Mouse (Mus musculus): ENCODE measurements around the gene Gm49395. TPM values are rescaled to one million over a fixed set of nuclear protein-coding genes. Genes with fewer than 3 reads are reported as not detected.

Gene Gm49395
- polyA plus RNA-seq, 1 experiment = 9.0 TPM

DNA sequence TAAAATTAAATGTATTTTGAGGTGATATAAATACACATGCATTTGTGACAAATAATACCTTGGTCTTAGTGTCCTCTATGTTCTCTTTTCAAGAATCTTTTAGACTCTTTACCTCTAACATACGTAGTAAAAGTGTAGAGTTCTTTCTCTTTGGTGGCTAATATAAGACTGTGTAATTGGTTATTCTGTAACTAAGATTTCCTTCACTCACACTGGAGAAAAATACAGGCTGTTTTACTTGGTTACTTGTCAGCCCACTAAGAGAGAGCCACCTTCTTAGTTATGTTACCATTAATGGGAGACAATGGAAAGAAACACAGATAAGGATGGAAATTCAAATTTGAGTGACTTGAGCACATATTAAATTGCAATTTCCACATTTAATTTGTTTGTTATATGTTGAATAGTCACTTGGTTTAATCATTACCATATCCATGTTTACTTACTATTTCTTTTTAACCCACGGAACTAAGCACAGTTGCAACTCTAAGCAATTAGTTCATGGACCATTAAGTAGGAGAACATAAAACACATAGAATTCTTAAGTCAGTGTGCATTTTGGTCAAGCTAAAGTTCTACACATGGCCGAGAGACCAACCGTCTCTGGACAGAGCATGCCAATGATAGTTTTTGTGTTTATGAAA is 34.3 kb downstream of the Gm49395 start:
- no peak overlapping the region for H3K27ac ChIP-seq (ENCODE audit: insufficient read depth, low read depth, low read length)
- WGBS = 78% methylated on average over 4 of the region's 4 CpGs
- no peaks in the 10 kb centered on the region for H3K27me3 ChIP-seq (ENCODE audit: control insufficient read depth, insufficient read depth, low read length)
- no peaks in the 10 kb centered on the region for H3K36me3 ChIP-seq (ENCODE audit: control insufficient read depth, insufficient read depth, low read length)
- H3K4me3 ChIP-seq (ENCODE audit: low read depth, low read length) = no peak overlapping the region
- TF ChIP-seq POLR2A (IDR thresholded peaks at IDR 0.05; ENCODE audit: low read depth, low read length) (no peak), CTCF (IDR thresholded peaks at IDR 0.05; ENCODE audit: extremely low read depth, insufficient read length, insufficient replicate concordance, low read depth, low read length) (no peak)
- H3K4me1 ChIP-seq (ENCODE audit: control insufficient read depth, insufficient read depth, insufficient read length, low read length) = no peaks in the 10 kb centered on the region

DNA sequence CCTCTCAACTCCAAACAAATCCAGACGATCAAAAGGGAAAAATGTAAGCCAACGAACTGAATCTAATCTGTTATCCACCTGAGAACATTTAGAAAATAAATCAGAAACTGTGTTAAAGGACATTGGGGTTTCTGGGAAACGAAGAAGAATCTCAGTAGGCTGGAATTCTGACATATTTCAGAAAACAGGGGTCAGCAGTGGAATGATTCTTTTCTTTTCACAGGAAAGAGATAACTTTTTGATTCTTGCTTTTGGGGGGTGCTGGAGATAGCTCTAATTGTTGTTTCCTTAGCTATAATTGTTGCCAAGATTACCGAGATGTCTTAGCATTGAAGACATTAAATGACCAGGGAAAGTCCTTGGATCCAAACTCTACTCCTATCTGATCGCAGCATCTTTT is 44.2 kb downstream of the Gm49395 start:
- no peaks in the 10 kb centered on the region for H3K27me3 ChIP-seq (ENCODE audit: control insufficient read depth, insufficient read depth, low read length)
- no peak overlapping the region for H3K4me3 ChIP-seq (ENCODE audit: low read depth, low read length)
- H3K4me1 ChIP-seq (ENCODE audit: control insufficient read depth, insufficient read depth, insufficient read length, low read length) = no peaks in the 10 kb centered on the region
- TF ChIP-seq CTCF (IDR thresholded peaks at IDR 0.05; ENCODE audit: extremely low read depth, insufficient read length, insufficient replicate concordance, low read depth, low read length) (no peak), POLR2A (IDR thresholded peaks at IDR 0.05; ENCODE audit: low read depth, low read length) (no peak)
- H3K36me3 ChIP-seq (ENCODE audit: control insufficient read depth, insufficient read depth, low read length) = no peaks in the 10 kb centered on the region
- WGBS = 78% methylated on average over 5 of the region's 5 CpGs
- H3K27ac ChIP-seq (ENCODE audit: insufficient read depth, low read depth, low read length) = no peak overlapping the region

DNA sequence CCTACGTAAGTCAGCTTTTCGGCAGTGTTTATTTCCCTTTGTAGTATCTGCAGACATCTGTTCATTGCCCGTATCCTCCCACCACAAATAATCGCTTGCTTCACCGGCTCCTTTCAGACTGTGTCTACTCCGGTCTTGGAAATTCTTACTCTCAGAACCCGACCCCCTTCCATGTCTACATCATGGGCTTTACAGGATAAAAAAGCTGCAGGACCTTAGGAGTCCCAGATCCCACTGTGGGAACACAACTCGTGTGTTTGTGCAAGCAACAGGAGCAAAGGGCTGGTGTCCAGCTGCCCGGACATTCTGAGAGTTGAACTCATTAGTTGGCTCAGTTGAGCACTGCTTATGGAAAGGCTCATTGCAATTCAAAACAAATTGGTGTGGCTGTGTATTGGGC is 46.9 kb downstream of the Gm49395 start:
- H3K27ac ChIP-seq (ENCODE audit: insufficient read depth, low read depth, low read length) = peak overlapping the region; percentile 53; the same call in 1 of the 2 replicates

DNA sequence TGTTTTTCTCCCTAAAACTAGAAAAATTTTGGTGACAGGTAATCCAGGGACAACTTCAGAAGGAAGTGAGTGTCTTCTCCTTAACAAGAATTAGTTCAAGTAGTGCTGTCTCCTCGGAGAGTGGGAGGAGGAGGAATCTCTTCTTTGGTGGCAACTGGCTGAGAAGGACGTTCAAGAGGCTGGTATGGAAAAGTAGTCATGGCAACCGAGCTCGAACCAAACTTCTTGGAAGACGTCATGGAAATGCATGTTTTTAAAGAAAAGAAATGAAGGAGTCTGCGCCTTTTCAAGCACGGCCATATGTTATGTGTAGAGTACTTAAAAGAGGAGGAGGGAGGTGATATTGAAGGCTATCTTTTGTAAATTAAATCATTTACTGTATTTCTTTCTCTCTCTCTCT is 49.2 kb downstream of the Gm49395 start:
- TF ChIP-seq CTCF (IDR thresholded peaks at IDR 0.05; ENCODE audit: extremely low read depth, insufficient read length, insufficient replicate concordance, low read depth, low read length) (no peak), POLR2A (IDR thresholded peaks at IDR 0.05; ENCODE audit: low read depth, low read length) (no peak)
- WGBS = 86% methylated on average over 7 of the region's 7 CpGs
- Histone ChIP-seq H3K27me3 (ENCODE audit: control insufficient read depth, insufficient read depth, low read length) (no peaks in the 10 kb centered on the region), H3K4me1 (ENCODE audit: control insufficient read depth, insufficient read depth, insufficient read length, low read length) (no peaks in the 10 kb centered on the region), H3K27ac (ENCODE audit: insufficient read depth, low read depth, low read length) (no peak overlapping the region), H3K4me3 (ENCODE audit: low read depth, low read length) (no peak overlapping the region), H3K36me3 (ENCODE audit: control insufficient read depth, insufficient read depth, low read length) (no peaks in the 10 kb centered on the region)

More for the DNA sequence above, 46.9 kb downstream of the Gm49395 start:
- TF ChIP-seq CTCF (IDR thresholded peaks at IDR 0.05; ENCODE audit: extremely low read depth, insufficient read length, insufficient replicate concordance, low read depth, low read length) = no peak
- TF ChIP-seq POLR2A (IDR thresholded peaks at IDR 0.05; ENCODE audit: low read depth, low read length) = no peak
- Histone ChIP-seq H3K27me3 (ENCODE audit: control insufficient read depth, insufficient read depth, low read length) (no peaks in the 10 kb centered on the region), H3K36me3 (ENCODE audit: control insufficient read depth, insufficient read depth, low read length) (no peaks in the 10 kb centered on the region), H3K4me1 (ENCODE audit: control insufficient read depth, insufficient read depth, insufficient read length, low read length) (no peaks in the 10 kb centered on the region), H3K4me3 (ENCODE audit: low read depth, low read length) (no peak overlapping the region)
- 61% methylated on average over 9 of the region's 9 CpGs for WGBS

DNA sequence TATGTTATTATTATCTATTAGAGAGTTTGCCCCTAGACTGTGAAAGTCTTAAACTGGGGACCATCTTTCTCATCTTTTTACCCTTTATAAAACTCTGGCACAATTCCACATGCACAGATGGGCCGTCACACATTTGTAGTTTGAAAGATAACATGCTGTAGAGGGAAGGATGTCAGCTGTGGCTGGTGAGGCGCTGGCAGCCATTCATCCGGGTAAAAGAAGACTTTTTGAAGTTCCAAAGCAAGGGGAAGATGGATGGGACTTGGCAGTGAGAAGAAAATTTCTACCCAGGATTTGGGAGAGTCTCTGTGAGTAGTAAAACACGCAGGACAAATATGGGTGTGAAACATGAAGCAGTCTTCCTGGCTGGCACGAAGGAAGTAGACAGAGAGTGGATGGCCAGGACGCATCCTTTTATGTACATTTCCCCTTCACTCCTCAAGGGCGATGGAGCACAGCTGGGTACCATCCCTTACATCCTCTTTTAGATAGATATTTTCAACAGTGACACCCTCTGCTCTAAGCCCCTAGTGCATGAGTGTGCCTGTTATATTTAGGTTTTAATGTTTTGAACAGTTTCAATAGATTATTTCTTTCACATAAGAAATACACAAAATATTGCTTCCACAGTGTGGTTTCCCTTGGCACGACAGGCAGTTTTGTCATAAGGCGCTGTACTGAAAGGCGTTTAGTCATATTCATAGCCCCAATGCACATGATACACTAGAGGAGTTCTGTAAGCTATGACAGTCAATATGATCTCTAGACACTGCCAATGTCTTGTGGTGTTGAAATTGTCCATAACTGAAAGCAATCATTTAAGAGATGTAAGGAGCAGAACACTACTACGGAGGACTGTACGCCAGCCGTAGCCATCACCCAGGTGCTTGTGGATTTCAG is 50.8 kb downstream of the Gm49395 start:
- Histone ChIP-seq H3K4me1 (ENCODE audit: control insufficient read depth, insufficient read depth, insufficient read length, low read length) (no peaks in the 10 kb centered on the region), H3K36me3 (ENCODE audit: control insufficient read depth, insufficient read depth, low read length) (no peaks in the 10 kb centered on the region), H3K4me3 (ENCODE audit: low read depth, low read length) (no peak overlapping the region), H3K27me3 (ENCODE audit: control insufficient read depth, insufficient read depth, low read length) (no peaks in the 10 kb centered on the region), H3K27ac (ENCODE audit: insufficient read depth, low read depth, low read length) (no peak overlapping the region)
- TF ChIP-seq CTCF (IDR thresholded peaks at IDR 0.05; ENCODE audit: extremely low read depth, insufficient read length, insufficient replicate concordance, low read depth, low read length) = no peak
- no peak for TF ChIP-seq POLR2A (IDR thresholded peaks at IDR 0.05; ENCODE audit: low read depth, low read length)
- 82% methylated on average over 13 of the region's 13 CpGs for WGBS

DNA sequence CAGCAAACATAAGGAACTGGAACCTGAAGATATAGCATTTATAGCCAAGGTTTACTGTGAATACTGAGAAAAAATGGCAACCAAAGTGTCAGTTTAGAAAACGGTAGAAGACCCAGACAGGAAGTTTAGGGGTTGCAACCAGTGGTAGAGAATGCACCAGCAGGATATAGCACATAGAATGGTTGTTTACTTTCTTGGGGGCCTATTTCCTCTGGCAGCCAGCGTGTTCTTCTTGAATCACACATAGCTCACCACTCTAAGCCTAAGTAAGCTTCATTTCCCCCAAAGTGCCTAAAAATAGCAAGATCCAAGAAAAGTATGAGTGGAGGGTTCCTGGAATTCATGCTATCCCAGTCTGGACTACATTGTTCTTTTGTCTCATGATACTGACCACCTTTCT is 59.1 kb downstream of the Gm49395 start:
- no peak overlapping the region for H3K4me3 ChIP-seq (ENCODE audit: low read depth, low read length)
- 57% methylated on average over 2 of the region's 2 CpGs for WGBS
- no peak overlapping the region for H3K27ac ChIP-seq (ENCODE audit: insufficient read depth, low read depth, low read length)
- no peaks in the 10 kb centered on the region for H3K27me3 ChIP-seq (ENCODE audit: control insufficient read depth, insufficient read depth, low read length)
- TF ChIP-seq CTCF (IDR thresholded peaks at IDR 0.05; ENCODE audit: extremely low read depth, insufficient read length, insufficient replicate concordance, low read depth, low read length) = no peak
- TF ChIP-seq POLR2A (IDR thresholded peaks at IDR 0.05; ENCODE audit: low read depth, low read length) = no peak
- no peaks in the 10 kb centered on the region for H3K36me3 ChIP-seq (ENCODE audit: control insufficient read depth, insufficient read depth, low read length)
- H3K4me1 ChIP-seq (ENCODE audit: control insufficient read depth, insufficient read depth, insufficient read length, low read length) = no peaks in the 10 kb centered on the region

DNA sequence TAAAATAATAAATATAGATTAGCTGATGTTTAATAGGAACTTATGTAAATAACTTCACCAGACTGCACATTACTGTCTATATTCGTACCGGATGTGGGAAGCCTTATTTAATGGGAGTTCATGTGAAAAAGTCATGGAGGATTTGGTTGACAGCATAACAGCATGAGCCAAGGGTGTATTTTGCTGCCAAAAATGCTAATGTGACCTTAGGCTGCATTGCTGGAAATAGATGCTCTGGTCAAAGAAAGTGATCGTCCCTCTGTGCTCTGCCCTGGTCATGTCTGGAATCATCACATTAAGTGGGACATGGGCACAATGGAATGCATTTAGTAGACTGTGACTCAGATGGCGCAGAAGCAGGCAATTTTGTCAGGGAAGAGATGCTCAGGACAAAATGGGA is 64.4 kb downstream of the Gm49395 start:
- Histone ChIP-seq H3K4me3 (ENCODE audit: low read depth, low read length) (no peak overlapping the region), H3K4me1 (ENCODE audit: control insufficient read depth, insufficient read depth, insufficient read length, low read length) (no peaks in the 10 kb centered on the region), H3K36me3 (ENCODE audit: control insufficient read depth, insufficient read depth, low read length) (no peaks in the 10 kb centered on the region), H3K27ac (ENCODE audit: insufficient read depth, low read depth, low read length) (no peak overlapping the region), H3K27me3 (ENCODE audit: control insufficient read depth, insufficient read depth, low read length) (no peaks in the 10 kb centered on the region)
- TF ChIP-seq POLR2A (IDR thresholded peaks at IDR 0.05; ENCODE audit: low read depth, low read length) = no peak
- TF ChIP-seq CTCF (IDR thresholded peaks at IDR 0.05; ENCODE audit: extremely low read depth, insufficient read length, insufficient replicate concordance, low read depth, low read length) = no peak
- WGBS = 92% methylated on average over 4 of the region's 4 CpGs

Data from small intestine, adult 2 months (tissue).